Mouse (Mus musculus) erythroblast, embryonic 14.5 days (primary cell): ENCODE measurements around the gene Map3k20. TPM values are rescaled to one million over a fixed set of nuclear protein-coding genes. Genes with fewer than 3 reads are reported as not detected.

Source experiments
- H3K27me3 ChIP-seq: 2 replicates; pipeline ENCODE4 v1.6.1; 2012; ENCODE audit warnings: inconsistent platforms; ENCODE audit not compliant: control insufficient read depth
- H3K36me3 ChIP-seq: 2 replicates; pipeline ENCODE4 v1.6.1; 2012; ENCODE audit warnings: mild to moderate bottlenecking, inconsistent platforms; ENCODE audit not compliant: control insufficient read depth
- H3K4me1 ChIP-seq: 2 replicates; pipeline ENCODE4 v1.6.1; 2012; ENCODE audit warnings: inconsistent platforms; ENCODE audit not compliant: control insufficient read depth
- H3K4me3 ChIP-seq: replicated peaks from 2 replicates; pipeline ENCODE3; 2012; ENCODE audit warnings: moderate library complexity, mild to moderate bottlenecking, inconsistent platforms
- H3K9me3 ChIP-seq: 2 replicates; pipeline ENCODE4 v1.6.1; 2012; ENCODE audit warnings: low read length, inconsistent platforms, mixed read lengths; ENCODE audit not compliant: control insufficient read depth
- GATA1 ChIP-seq: IDR thresholded peaks from 2 replicates; pipeline ENCODE4 v1.6.1; 2012; ENCODE audit warnings: low read length, inconsistent platforms, mixed read lengths
- TAL1 ChIP-seq: IDR thresholded peaks from 3 replicates; pipeline ENCODE4 v1.6.1; 2012; ENCODE audit warnings: low read length, inconsistent platforms, mixed read lengths
- polyA plus RNA-seq: library from polyadenylated mRNA; stranded (reverse); fragments of >175 nt; gene quantifications from 2 replicates; pipeline ENCODE4 v1.2.3, GENCODE M21; 2012

Gene Map3k20
- polyA plus RNA-seq, 1 experiment = 0.21 TPM

- Histone ChIP-seq H3K36me3 (peaks cover 23% of the 10 kb centered on the region), H3K4me1 (peaks cover 23% of the 10 kb centered on the region), H3K27me3 (no peaks in the 10 kb centered on the region), H3K4me3 (no peak overlapping the region), H3K9me3 (no peaks in the 10 kb centered on the region)
- no peak for TF ChIP-seq TAL1
Observed at GRCm38 (mm10) chr2:72291103-72291502, 5.7 kb downstream of the Map3k20 start.

GRCm38 (mm10) chr2:72292573-72292972, 7.1 kb downstream of the Map3k20 start:
- peaks cover 13% of the 10 kb centered on the region for H3K4me1 ChIP-seq
- no peaks in the 10 kb centered on the region for H3K9me3 ChIP-seq
- no peak overlapping the region for H3K4me3 ChIP-seq
- no peak for TF ChIP-seq TAL1
- TF ChIP-seq GATA1 = no peak
- peaks cover 28% of the 10 kb centered on the region for H3K36me3 ChIP-seq
- H3K27me3 ChIP-seq = no peaks in the 10 kb centered on the region

DNA sequence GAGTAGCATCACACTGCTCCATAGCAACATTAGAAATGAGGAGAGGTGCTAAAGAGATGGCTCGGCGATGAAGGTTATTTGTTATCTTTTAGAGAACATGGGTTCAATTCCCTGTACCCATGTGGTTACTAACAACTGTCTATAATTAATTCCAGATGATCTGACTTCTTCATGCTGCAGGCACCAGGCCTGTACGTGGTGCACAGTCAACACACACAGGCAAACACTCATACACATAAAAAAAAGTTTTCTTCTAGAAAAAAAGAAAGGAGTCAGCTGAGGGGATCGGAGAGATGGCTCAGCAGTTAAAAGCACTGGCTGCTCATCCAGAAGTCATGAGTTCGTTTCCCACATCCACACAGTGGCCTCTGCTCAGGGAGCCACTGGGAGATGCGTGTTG, 9.6 kb downstream of the Map3k20 start:
- Histone ChIP-seq H3K9me3 (no peaks in the 10 kb centered on the region), H3K4me3 (no peak overlapping the region), H3K36me3 (peaks cover 39% of the 10 kb centered on the region), H3K27me3 (no peaks in the 10 kb centered on the region), H3K4me1 (no peaks in the 10 kb centered on the region)
- TF ChIP-seq TAL1 (no peak), GATA1 (no peak)

DNA sequence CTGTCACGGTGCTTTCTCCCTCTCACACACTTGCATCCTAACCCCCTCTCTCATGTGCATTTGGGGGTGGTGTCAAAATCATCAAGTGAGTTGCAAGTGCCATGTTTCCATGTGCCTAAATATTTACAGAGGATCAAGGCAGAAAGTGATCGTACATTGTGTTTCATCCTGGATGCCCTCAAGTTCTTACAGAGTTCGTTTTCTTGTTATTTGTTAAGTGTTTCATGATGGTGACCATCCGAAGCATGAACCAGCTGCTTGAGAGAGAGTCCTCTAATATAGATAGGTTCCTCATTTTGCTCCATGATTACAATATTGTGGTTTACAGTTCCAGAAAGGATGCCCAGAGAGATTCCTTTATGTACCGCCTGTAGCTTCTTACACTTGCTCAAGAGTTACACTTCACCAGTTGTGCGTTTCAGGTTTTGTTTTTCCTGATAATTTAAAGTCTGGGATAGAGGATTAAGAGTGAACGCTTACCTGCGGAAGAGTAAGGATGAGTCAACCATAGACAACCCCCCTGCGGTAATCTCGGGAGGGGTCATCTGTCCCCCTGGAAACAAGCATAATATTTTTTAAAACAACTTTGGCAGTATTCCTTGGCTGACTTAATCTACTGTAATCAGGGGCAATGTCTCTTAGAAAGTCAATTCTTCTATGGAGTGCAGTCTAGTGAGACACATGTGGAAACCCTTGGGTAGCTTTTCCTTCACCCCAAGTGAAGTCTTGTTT, 11.7 kb downstream of the Map3k20 start:
- Histone ChIP-seq H3K4me3 (no peak overlapping the region), H3K36me3 (peaks cover 44% of the 10 kb centered on the region), H3K9me3 (no peaks in the 10 kb centered on the region), H3K4me1 (no peaks in the 10 kb centered on the region), H3K27me3 (no peaks in the 10 kb centered on the region)
- TF ChIP-seq GATA1 = no peak
- TF ChIP-seq TAL1 = no peak

DNA sequence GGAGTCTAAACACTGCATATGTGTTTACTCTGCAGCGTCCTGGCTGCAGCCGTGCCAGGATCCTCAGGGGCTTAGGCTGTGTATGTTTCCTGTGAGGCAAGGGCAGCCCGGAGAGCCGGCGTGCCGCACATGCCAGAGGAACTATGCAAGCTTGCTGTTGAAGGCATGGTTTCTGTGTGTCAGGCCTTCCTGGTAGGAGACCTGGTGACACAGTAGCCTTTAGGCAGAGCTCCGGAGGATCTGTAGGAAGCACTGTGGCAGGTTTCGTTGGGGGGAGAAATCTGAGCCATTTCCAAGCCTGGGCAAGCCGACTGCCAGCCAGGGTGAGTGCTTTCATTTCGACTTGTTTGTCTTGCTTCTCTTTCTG, 12.3 kb downstream of the Map3k20 start:
- Histone ChIP-seq H3K36me3 (peaks cover 46% of the 10 kb centered on the region), H3K4me1 (no peaks in the 10 kb centered on the region), H3K27me3 (no peaks in the 10 kb centered on the region), H3K9me3 (no peaks in the 10 kb centered on the region), H3K4me3 (no peak overlapping the region)
- TF ChIP-seq TAL1 = no peak
- no peak for TF ChIP-seq GATA1

DNA sequence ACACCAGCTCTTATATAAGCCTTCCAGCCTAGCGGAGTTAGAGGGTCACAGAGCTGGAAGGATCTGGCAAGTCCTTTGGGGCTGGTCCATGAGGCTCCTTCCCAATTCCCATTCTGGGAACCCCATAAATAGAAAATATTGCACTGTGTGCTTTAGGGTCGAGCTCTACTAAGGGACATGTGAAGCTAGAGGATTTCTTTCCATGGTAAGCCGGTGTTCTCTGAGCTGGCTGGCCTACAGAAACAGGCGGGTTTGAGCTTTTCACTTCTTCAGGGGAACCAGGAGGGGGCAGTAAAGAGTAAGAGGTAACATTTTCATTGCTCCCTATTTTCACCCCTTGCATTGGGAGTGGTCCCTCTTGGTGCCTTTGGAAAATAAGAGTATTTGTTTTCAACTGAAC, 13.0 kb downstream of the Map3k20 start:
- no peak for TF ChIP-seq GATA1
- no peak for TF ChIP-seq TAL1
- Histone ChIP-seq H3K36me3 (peaks cover 49% of the 10 kb centered on the region), H3K4me3 (no peak overlapping the region), H3K27me3 (no peaks in the 10 kb centered on the region), H3K4me1 (no peaks in the 10 kb centered on the region), H3K9me3 (no peaks in the 10 kb centered on the region)

- TF ChIP-seq TAL1 (no peak), GATA1 (no peak)
- H3K27me3 ChIP-seq = no peaks in the 10 kb centered on the region
- H3K36me3 ChIP-seq = peaks cover 66% of the 10 kb centered on the region
- H3K4me3 ChIP-seq = no peak overlapping the region
- H3K4me1 ChIP-seq = no peaks in the 10 kb centered on the region
- no peaks in the 10 kb centered on the region; the same call in 1 of the 2 replicates for H3K9me3 ChIP-seq
Observed at GRCm38 (mm10) chr2:72301194-72301916, 15.9 kb downstream of the Map3k20 start.

DNA sequence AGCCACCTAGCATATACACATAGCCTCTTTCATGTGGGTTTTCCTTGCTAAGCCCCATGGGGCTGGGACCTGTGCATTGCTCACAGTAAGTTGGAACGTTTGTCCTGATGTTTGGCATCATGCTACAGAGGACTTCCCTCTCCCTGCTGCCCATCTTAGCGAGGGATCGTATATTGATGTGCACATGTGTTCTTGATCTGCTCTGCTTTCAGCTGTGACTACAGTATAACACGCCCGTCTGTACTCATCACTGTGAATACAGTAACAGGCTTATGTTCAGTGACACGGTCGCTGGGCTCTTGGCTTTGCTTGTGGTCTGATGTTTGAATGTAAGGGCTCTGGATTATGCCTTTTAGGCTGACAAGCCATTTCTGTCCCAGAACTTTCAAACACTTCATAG, 20.3 kb downstream of the Map3k20 start:
- no peak for TF ChIP-seq GATA1
- H3K4me3 ChIP-seq = no peak overlapping the region
- H3K9me3 ChIP-seq = no peaks in the 10 kb centered on the region; the same call in 1 of the 2 replicates
- no peaks in the 10 kb centered on the region for H3K4me1 ChIP-seq
- no peaks in the 10 kb centered on the region for H3K27me3 ChIP-seq
- peaks cover 43% of the 10 kb centered on the region for H3K36me3 ChIP-seq

GRCm38 (mm10) chr2:72308351-72308750, 22.9 kb downstream of the Map3k20 start:
- no peak for TF ChIP-seq GATA1
- TF ChIP-seq TAL1 = no peak
- Histone ChIP-seq H3K4me3 (no peak overlapping the region), H3K9me3 (no peaks in the 10 kb centered on the region; the same call in 1 of the 2 replicates), H3K36me3 (peaks cover 40% of the 10 kb centered on the region), H3K27me3 (no peaks in the 10 kb centered on the region), H3K4me1 (no peaks in the 10 kb centered on the region)
